Mouse (Mus musculus): ENCODE data around the gene Ankrd13b.

- TF ChIP-seq CTCF (IDR thresholded peaks at IDR 0.05; ENCODE audit: control insufficient read depth, insufficient read depth, insufficient replicate concordance, low read depth, low read length) (no peak), POLR2A (IDR thresholded peaks at IDR 0.05; ENCODE audit: control insufficient read depth, low read depth, low read length) (no peak)
Measured at GRCm38 (mm10) chr11:77441020-77441419, 48.5 kb downstream of the Ankrd13b start.
